Mouse (Mus musculus): Measurements from ENCODE around the gene Ugt1a2. TPM values are rescaled to one million over a fixed set of nuclear protein-coding genes. Genes with fewer than 3 reads are reported as not detected.

Ugt1a2 gene
- total and polyA plus RNA-seq, 2 experiments from 2014 or later = not detected

- WGBS = 77% methylated on average over 6 of the region's 6 CpGs
Measured at GRCm38 (mm10) chr1:88262961-88263360, 62.6 kb downstream of the Ugt1a2 start.

GRCm38 (mm10) chr1:88263778-88264177, 63.4 kb downstream of the Ugt1a2 start:
- DNase-seq (ENCODE audit: low spot score) (no peak), ATAC-seq (ENCODE audit: low FRiP score) (no peak)
- no peak overlapping the region for H3K27ac ChIP-seq (ENCODE audit: low read depth, low read length)
- H3K27me3 ChIP-seq (ENCODE audit: insufficient read depth, low read length) = no peaks in the 10 kb centered on the region
- H3K4me1 ChIP-seq (ENCODE audit: insufficient read depth, low read length) = no peaks in the 10 kb centered on the region
- H3K4me2 ChIP-seq (ENCODE audit: low read depth, low read length, poor library complexity, severe bottlenecking) = no peak overlapping the region
- H3K36me3 ChIP-seq (ENCODE audit: insufficient read depth, low read length) = peaks cover 97% of the 10 kb centered on the region
- H3K4me3 ChIP-seq (ENCODE audit: low read depth, low read length) = no peak overlapping the region
- WGBS = 92% methylated on average over 5 of the region's 5 CpGs
- H3K9ac ChIP-seq (replicated peaks; ENCODE audit: low read length, poor library complexity, severe bottlenecking) = no peak overlapping the region
- H3K9me3 ChIP-seq (ENCODE audit: low read length) = peaks cover 7% of the 10 kb centered on the region; the same call in 1 of the 2 replicates
- TF ChIP-seq CTCF (IDR thresholded peaks at IDR 0.05) = no peak

More at GRCm38 (mm10) chr1:88262961-88263360, 62.6 kb downstream of the Ugt1a2 start:
- Histone ChIP-seq H3K4me3 (ENCODE audit: low read depth, low read length) (no peak overlapping the region), H3K4me2 (ENCODE audit: low read depth, low read length, poor library complexity, severe bottlenecking) (no peak overlapping the region), H3K9me3 (ENCODE audit: low read length) (peaks cover 12% of the 10 kb centered on the region), H3K27ac (ENCODE audit: low read depth, low read length) (no peak overlapping the region), H3K27me3 (ENCODE audit: insufficient read depth, low read length) (no peaks in the 10 kb centered on the region), H3K36me3 (ENCODE audit: insufficient read depth, low read length) (peaks cover 88% of the 10 kb centered on the region), H3K9ac (replicated peaks; ENCODE audit: low read length, poor library complexity, severe bottlenecking) (no peak overlapping the region), H3K4me1 (ENCODE audit: insufficient read depth, low read length) (no peaks in the 10 kb centered on the region)
- no peak for DNase-seq (ENCODE audit: low spot score)
- TF ChIP-seq CTCF (IDR thresholded peaks at IDR 0.05) = no peak
- no peak for ATAC-seq (ENCODE audit: low FRiP score)

GRCm38 (mm10) chr1:88264237-88264868, 64.0 kb downstream of the Ugt1a2 start:
- no peak overlapping the region for H3K9ac ChIP-seq (replicated peaks; ENCODE audit: low read length, poor library complexity, severe bottlenecking)
- H3K27me3 ChIP-seq (ENCODE audit: insufficient read depth, low read length) = no peaks in the 10 kb centered on the region
- ATAC-seq (ENCODE audit: low FRiP score) (no peak), DNase-seq (ENCODE audit: low spot score) (no peak)
- H3K27ac ChIP-seq (ENCODE audit: low read depth, low read length) = no peak overlapping the region
- peaks cover 5% of the 10 kb centered on the region; the same call in 1 of the 2 replicates for H3K9me3 ChIP-seq (ENCODE audit: low read length)
- no peak for TF ChIP-seq CTCF (IDR thresholded peaks at IDR 0.05)
- no peak overlapping the region for H3K4me2 ChIP-seq (ENCODE audit: low read depth, low read length, poor library complexity, severe bottlenecking)
- WGBS = 92% methylated on average over 7 of the region's 7 CpGs
- no peaks in the 10 kb centered on the region for H3K4me1 ChIP-seq (ENCODE audit: insufficient read depth, low read length)
- H3K36me3 ChIP-seq (ENCODE audit: insufficient read depth, low read length) = peaks cover 100% of the 10 kb centered on the region
- H3K4me3 ChIP-seq (ENCODE audit: low read depth, low read length) = no peak overlapping the region

GRCm38 (mm10) chr1:88264869-88265240, 64.5 kb downstream of the Ugt1a2 start:
- peaks cover 100% of the 10 kb centered on the region for H3K36me3 ChIP-seq (ENCODE audit: insufficient read depth, low read length)
- H3K4me2 ChIP-seq (ENCODE audit: low read depth, low read length, poor library complexity, severe bottlenecking) = no peak overlapping the region
- H3K9ac ChIP-seq (replicated peaks; ENCODE audit: low read length, poor library complexity, severe bottlenecking) = no peak overlapping the region
- DNase-seq (ENCODE audit: low spot score) (no peak), ATAC-seq (ENCODE audit: low FRiP score) (no peak)
- no peak for TF ChIP-seq CTCF (IDR thresholded peaks at IDR 0.05)
- H3K27ac ChIP-seq (ENCODE audit: low read depth, low read length) = no peak overlapping the region
- H3K27me3 ChIP-seq (ENCODE audit: insufficient read depth, low read length) = no peaks in the 10 kb centered on the region
- peaks cover 4% of the 10 kb centered on the region; the same call in 1 of the 2 replicates for H3K9me3 ChIP-seq (ENCODE audit: low read length)
- 74% methylated on average over 4 of the region's 4 CpGs for whole genome bisulfite sequencing
- no peaks in the 10 kb centered on the region for H3K4me1 ChIP-seq (ENCODE audit: insufficient read depth, low read length)
- no peak overlapping the region for H3K4me3 ChIP-seq (ENCODE audit: low read depth, low read length)

GRCm38 (mm10) chr1:88266123-88266522, 65.7 kb downstream of the Ugt1a2 start:
- Histone ChIP-seq H3K4me3 (ENCODE audit: low read depth, low read length) (no peak overlapping the region), H3K4me2 (ENCODE audit: low read depth, low read length, poor library complexity, severe bottlenecking) (no peak overlapping the region), H3K9ac (replicated peaks; ENCODE audit: low read length, poor library complexity, severe bottlenecking) (no peak overlapping the region), H3K36me3 (ENCODE audit: insufficient read depth, low read length) (peaks cover 90% of the 10 kb centered on the region), H3K27me3 (ENCODE audit: insufficient read depth, low read length) (no peaks in the 10 kb centered on the region), H3K9me3 (ENCODE audit: low read length) (no peaks in the 10 kb centered on the region), H3K4me1 (ENCODE audit: insufficient read depth, low read length) (no peaks in the 10 kb centered on the region), H3K27ac (ENCODE audit: low read depth, low read length) (no peak overlapping the region)
- no peak for DNase-seq (ENCODE audit: low spot score)
- ATAC-seq (ENCODE audit: low FRiP score) = no peak
- WGBS = 90% methylated on average over 13 of the region's 13 CpGs
- TF ChIP-seq CTCF (IDR thresholded peaks at IDR 0.05) = no peak

- WGBS = 95% methylated on average over 6 of the region's 6 CpGs
- H3K27me3 ChIP-seq (ENCODE audit: insufficient read depth, low read length) = no peaks in the 10 kb centered on the region
- peaks cover 76% of the 10 kb centered on the region for H3K36me3 ChIP-seq (ENCODE audit: insufficient read depth, low read length)
- no peaks in the 10 kb centered on the region for H3K9me3 ChIP-seq (ENCODE audit: low read length)
- H3K4me2 ChIP-seq (ENCODE audit: low read depth, low read length, poor library complexity, severe bottlenecking) = no peak overlapping the region
- no peak overlapping the region for H3K27ac ChIP-seq (ENCODE audit: low read depth, low read length)
- ATAC-seq (ENCODE audit: low FRiP score) (no peak), DNase-seq (ENCODE audit: low spot score) (no peak)
- no peak overlapping the region for H3K9ac ChIP-seq (replicated peaks; ENCODE audit: low read length, poor library complexity, severe bottlenecking)
- no peaks in the 10 kb centered on the region for H3K4me1 ChIP-seq (ENCODE audit: insufficient read depth, low read length)
- TF ChIP-seq CTCF (IDR thresholded peaks at IDR 0.05) = no peak
- no peak overlapping the region for H3K4me3 ChIP-seq (ENCODE audit: low read depth, low read length)
Measured at GRCm38 (mm10) chr1:88267489-88267888, 67.1 kb downstream of the Ugt1a2 start.

Measured in midbrain, postnatal 0 days (tissue).